Mouse (Mus musculus) monocyte, adult 2 months (primary cell): ENCODE results near the gene Gm21627.
"Not testable (repeated sequence)": the region's sequence is repeated elsewhere in the genome, so short reads cannot be mapped to it uniquely, and the experiment has no call there.

Experiments used
- DNase-seq, 2 experiments: peaks; one replicate each; pipeline ENCODE4 v3.0.0; 2022; ENCODE audit warnings: low spot score in 2 of 2, low read depth in 1 of 2

Gene Gm21627

GRCm38 (mm10) chrY:63228127-63228526, at the start of gene Gm21627:
Gene Gm21627, plus strand, starts transcription at chrY:63228427.
- DNase-seq, result not testable (repeated sequence)
